Mouse (Mus musculus) stomach, embryonic 15.5 days (tissue): Measurements from ENCODE around the gene Gm21943. TPM values are rescaled to one million over a fixed set of nuclear protein-coding genes. Genes with fewer than 3 reads are reported as not detected.
"Not testable (repeated sequence)": the region's sequence is repeated elsewhere in the genome, so short reads cannot be mapped to it uniquely, and the experiment has no call there.

Source experiments
- ATAC-seq: fragments of 200-750 bp; cut with Nextera tagmentation; 2 replicates; pipeline ENCODE4 v1.8.0; 2017; ENCODE audit warnings: low read depth, moderate number of reproducible peaks, moderate TSS enrichment; ENCODE audit not compliant: insufficient read depth, low FRiP score
- H3K27ac ChIP-seq: fragments of 300-500 bp; sonication (generic); 2 replicates; pipeline ENCODE4 v1.5.1; 2015; ENCODE audit warnings: mild to moderate bottlenecking, inconsistent platforms
- H3K27me3 ChIP-seq: fragments of 300-500 bp; sonication (generic); replicated peaks from 2 replicates; pipeline ENCODE4 v1.6.1; 2015; ENCODE audit warnings: inconsistent platforms
- H3K36me3 ChIP-seq: fragments of 300-500 bp; sonication (generic); 2 replicates; pipeline ENCODE4 v1.6.1; 2015; ENCODE audit warnings: inconsistent platforms
- H3K4me1 ChIP-seq: fragments of 300-500 bp; sonication (generic); 2 replicates; pipeline ENCODE4 v1.6.1; 2015; ENCODE audit warnings: inconsistent platforms
- H3K4me2 ChIP-seq: fragments of 300-500 bp; sonication (generic); 2 replicates; pipeline ENCODE4 v1.6.1; 2015; ENCODE audit warnings: mild to moderate bottlenecking, inconsistent platforms
- H3K4me3 ChIP-seq: fragments of 300-500 bp; sonication (generic); replicated peaks from 2 replicates; pipeline ENCODE4 v1.5.1; 2015; ENCODE audit warnings: inconsistent platforms
- H3K9ac ChIP-seq: fragments of 300-500 bp; sonication (generic); 2 replicates; pipeline ENCODE4 v1.6.1; 2015; ENCODE audit warnings: inconsistent platforms
- H3K9me3 ChIP-seq: fragments of 300-500 bp; sonication (generic); 2 replicates; pipeline ENCODE4 v1.6.1; 2016; ENCODE audit warnings: inconsistent platforms
- WGBS: fragments of 180-500 bp; shearing (Covaris S2); methylation state at CpG from one replicate; pipeline ENCODE4 v1.1.7; 2015; 5-methylcytosine and 5-hydroxymethylcytosine counted together
- polyA plus RNA-seq: library from polyadenylated mRNA; unstranded; fragments of >200 nt; fragmentation: Nextera tagmentation; extraction: Ambion mirVana; gene quantifications from 2 replicates; pipeline ENCODE4 v1.2.1, GENCODE M21; 2015

The Gm21943 gene
- polyA plus RNA-seq: not detected in 2 replicates

GRCm38 (mm10) chrY:57533644-57534043, at the start of gene Gm21943:
Gene Gm21943, minus strand, starts transcription at chrY:57533744.
- WGBS: no CpG with 5 or more reads among the region's 4 CpGs
- not testable (repeated sequence) for H3K4me2 ChIP-seq

More at GRCm38 (mm10) chrY:57533644-57534043, at the start of gene Gm21943:
- ATAC-seq, H3K27ac ChIP-seq, H3K36me3 ChIP-seq, H3K9ac ChIP-seq, H3K27me3 ChIP-seq, H3K9me3 ChIP-seq, H3K4me3 ChIP-seq, H3K4me1 ChIP-seq: not testable (repeated sequence)

Other genes with a start within 250 kb of the Gm21943 start
- gene Gm28961, start 172.0 kb upstream of the Gm21943 start, polyA plus RNA-seq: not detected in 2 replicates